Mouse (Mus musculus): Measurements from ENCODE around the gene Ntan1. TPM values are rescaled to one million over a fixed set of nuclear protein-coding genes. Genes with fewer than 3 reads are reported as not detected.

Gene Ntan1
- 114 and 122 TPM in 2 replicates for polyA plus RNA-seq (2015; fragmentation: Nextera tagmentation; extraction: Ambion mirVana)

GRCm38 (mm10) chr16:13818560-13819393 lies at the start of gene Ntan1:
Ntan1 (plus strand) TSS chr16:13818845.

GRCm38 (mm10) chr16:13780353-13781036 lies 38.1 kb upstream of the Ntan1 start, which contains the start of gene Rrn3:
Rrn3 (plus strand) TSS chr16:13780708.

Small RNA genes lying within 50 kb of the gene (microRNA-seq; reads per million reads assigned to microRNA genes)
- gene Gm27734, result 0 reads per million in 2 experiments

Other genes with a start within 250 kb of the Ntan1 start
- 15.3 and 15.9 TPM in 2 replicates for gene Parn, start 150.7 kb upstream of the Ntan1 start, polyA plus RNA-seq (2015; fragmentation: Nextera tagmentation; extraction: Ambion mirVana)
- gene Bfar, start 147.0 kb upstream of the Ntan1 start, polyA plus RNA-seq (2015; fragmentation: Nextera tagmentation; extraction: Ambion mirVana), result 27.8 and 30.8 TPM in 2 replicates
- 1.6 and 1.9 TPM in 2 replicates for gene 3110001I22Rik, start 146.9 kb upstream of the Ntan1 start, polyA plus RNA-seq (2015; fragmentation: Nextera tagmentation; extraction: Ambion mirVana)
- not detected in 2 replicates for gene Pla2g10, start 87.9 kb upstream of the Ntan1 start, polyA plus RNA-seq (2015; fragmentation: Nextera tagmentation; extraction: Ambion mirVana)
- gene Rrn3, start 38.1 kb upstream of the Ntan1 start, polyA plus RNA-seq (2015; fragmentation: Nextera tagmentation; extraction: Ambion mirVana), result 27.3 and 30.3 TPM in 2 replicates
- gene Pdxdc1, start 84.3 kb downstream of the Ntan1 start, polyA plus RNA-seq (2015; fragmentation: Nextera tagmentation; extraction: Ambion mirVana), result 36.5 and 43.2 TPM in 2 replicates
- gene Mpv17l, start 84.3 kb downstream of the Ntan1 start, polyA plus RNA-seq (2015; fragmentation: Nextera tagmentation; extraction: Ambion mirVana), result 2.3 and 2.5 TPM in 2 replicates
- gene 2900011O08Rik, start 167.8 kb downstream of the Ntan1 start, polyA plus RNA-seq (2015; fragmentation: Nextera tagmentation; extraction: Ambion mirVana), result 0.10 and 0.28 TPM in 2 replicates
- gene Ifitm7, start 168.0 kb downstream of the Ntan1 start, polyA plus RNA-seq (2015; fragmentation: Nextera tagmentation; extraction: Ambion mirVana), result not detected in 2 replicates

Data from skeletal muscle tissue, postnatal 0 days (tissue).